Mouse (Mus musculus): Measurements from ENCODE around the gene Nlrp3. TPM values are rescaled to one million over a fixed set of nuclear protein-coding genes. Genes with fewer than 3 reads are reported as not detected.
"Not testable (repeated sequence)": the region's sequence is repeated elsewhere in the genome, so short reads cannot be mapped to it uniquely, and the experiment has no call there.

Gene Nlrp3
- total RNA-seq, 4 experiments from 2014 or later: 0.07 to 0.19 TPM; not detected in 2

GRCm38 (mm10) chr11:59531562-59531961 lies 9.8 kb upstream of the Nlrp3 start:
- no peak for DNase-seq (ENCODE audit: low spot score in 2 of 2)

GRCm38 (mm10) chr11:59537218-59538130 lies 3.9 kb upstream of the Nlrp3 start:
- no peak for DNase-seq (ENCODE audit: low spot score in 2 of 2)

- peak; percentile 39 to 45 for DNase-seq (ENCODE audit: low spot score in 2 of 2)
Observed at GRCm38 (mm10) chr11:59538387-59538786, 3.0 kb upstream of the Nlrp3 start.

GRCm38 (mm10) chr11:59540123-59540522 lies 1.2 kb upstream of the Nlrp3 start:
- no peak for DNase-seq (ENCODE audit: low spot score in 2 of 2)

DNA sequence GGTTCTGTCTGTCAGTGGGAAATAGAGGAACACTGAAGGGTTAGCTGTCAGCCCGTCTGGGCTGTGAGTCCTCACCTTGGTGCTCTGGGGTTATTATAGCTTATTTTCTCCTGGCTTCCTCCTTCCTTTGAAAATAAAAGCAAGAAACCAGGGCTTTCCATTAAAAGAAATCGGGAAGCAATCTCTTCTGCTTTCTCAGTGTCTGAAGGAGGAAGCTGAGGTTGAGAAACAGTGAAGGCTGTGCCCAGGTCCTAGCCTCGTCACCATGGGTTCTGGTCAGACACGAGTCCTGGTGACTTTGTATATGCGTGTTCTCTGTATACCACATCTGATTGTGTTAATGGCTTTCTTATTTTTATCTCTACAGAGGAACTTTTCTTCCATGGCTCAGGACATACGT lies 1.1 kb downstream of the Nlrp3 start:
- DNase-seq (ENCODE audit: low spot score in 2 of 2): no peak

DNA sequence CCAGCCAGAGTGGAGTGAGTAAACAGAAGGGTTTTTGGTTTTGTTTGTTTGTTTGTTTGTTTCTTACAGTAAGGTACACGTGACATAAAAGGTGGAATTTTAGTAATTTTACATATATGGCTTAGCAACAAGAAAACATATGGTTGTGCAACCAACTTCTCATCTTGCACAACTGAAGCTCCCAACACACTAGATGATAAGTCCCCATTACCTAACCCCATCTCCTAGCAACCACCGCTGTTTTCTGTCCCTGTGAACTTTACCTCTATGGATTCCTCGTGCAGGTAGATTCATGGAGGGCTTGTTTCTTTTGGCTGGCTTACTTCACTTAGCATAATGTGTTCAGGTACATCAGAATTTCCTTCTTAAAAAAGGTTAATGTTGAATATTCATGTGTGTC lies 2.0 kb downstream of the Nlrp3 start:
- DNase-seq (ENCODE audit: low spot score in 2 of 2): no peak

- no peak for DNase-seq (ENCODE audit: low spot score in 2 of 2)
Observed at GRCm38 (mm10) chr11:59544005-59544404, 2.6 kb downstream of the Nlrp3 start.

GRCm38 (mm10) chr11:59554127-59554526 lies 12.8 kb downstream of the Nlrp3 start:
- no peak for DNase-seq (ENCODE audit: low spot score in 2 of 2)

DNA sequence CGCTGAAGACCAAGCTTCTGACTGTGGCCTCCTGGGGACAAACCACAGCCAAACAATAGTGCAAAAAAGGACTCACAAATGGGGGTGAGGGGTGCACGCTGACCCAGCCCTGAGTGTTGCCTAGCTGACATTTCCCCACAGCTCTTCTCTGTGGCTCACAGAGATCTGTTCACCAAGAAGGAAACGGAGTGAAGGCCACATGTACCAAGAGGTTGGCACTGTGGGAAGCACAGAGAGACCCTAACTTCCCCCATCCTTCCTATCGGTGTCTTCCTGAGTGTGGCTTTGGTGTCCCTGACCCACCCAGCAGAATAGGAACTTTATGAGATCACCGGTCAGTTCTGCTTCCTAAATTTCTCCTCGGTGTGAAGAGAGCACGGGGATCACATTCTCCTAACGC lies 13.2 kb downstream of the Nlrp3 start:
- no peak for DNase-seq (ENCODE audit: low spot score in 2 of 2)

DNA sequence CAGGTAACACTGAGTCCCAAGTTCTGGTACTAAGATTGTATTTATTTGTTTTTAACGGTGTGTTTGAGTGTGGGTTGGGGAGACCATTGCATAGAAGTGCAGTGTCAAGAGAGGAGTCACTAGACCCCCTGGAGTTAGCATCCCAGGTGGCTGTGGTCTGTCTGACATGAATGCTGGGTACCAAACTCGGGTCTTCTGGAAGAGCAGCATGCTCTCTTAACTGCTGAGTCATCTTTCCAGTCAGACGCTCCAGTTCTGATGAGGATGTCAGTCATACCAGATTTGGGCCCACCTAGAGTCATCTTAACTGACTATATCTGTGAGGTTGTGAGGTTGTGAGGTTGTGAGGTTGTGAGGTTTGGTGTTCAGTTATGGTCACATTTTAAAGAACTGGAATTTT lies 19.5 kb downstream of the Nlrp3 start:
- DNase-seq (ENCODE audit: low spot score in 2 of 2): no peak

GRCm38 (mm10) chr11:59562336-59562735 lies 21.0 kb downstream of the Nlrp3 start:
- no peak for DNase-seq (ENCODE audit: low spot score in 2 of 2)

GRCm38 (mm10) chr11:59562837-59563236 lies 21.5 kb downstream of the Nlrp3 start:
- DNase-seq (ENCODE audit: low spot score in 2 of 2): no peak

DNA sequence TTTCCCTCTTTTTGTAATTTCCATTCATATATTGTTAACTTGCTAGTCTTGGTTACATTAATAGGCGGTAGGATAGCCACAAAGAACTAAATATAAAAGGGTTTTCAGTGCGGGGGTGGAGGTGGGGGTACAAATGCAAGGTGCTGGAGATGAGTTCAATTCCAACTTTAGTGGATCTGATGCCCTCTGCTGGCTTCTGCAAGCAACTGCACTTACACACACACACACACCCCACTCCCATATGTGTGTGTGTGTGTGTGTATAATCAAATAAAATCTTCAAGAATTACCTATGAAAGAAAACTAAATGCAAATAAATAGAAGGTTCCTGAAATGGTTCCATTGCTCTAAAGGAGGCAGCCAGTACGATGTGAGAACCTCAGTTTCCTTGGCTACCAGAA lies 27.9 kb downstream of the Nlrp3 start:
- no peak for DNase-seq (ENCODE audit: low spot score in 2 of 2)

- no peak for DNase-seq (ENCODE audit: low spot score in 2 of 2)
Observed at GRCm38 (mm10) chr11:59575726-59576125, 34.4 kb downstream of the Nlrp3 start.

GRCm38 (mm10) chr11:59576135-59576534 lies 34.8 kb downstream of the Nlrp3 start, which contains the start of gene Olfr222:
TSS of gene Olfr222 (minus strand) at chr11:59576235.
- not testable (repeated sequence) for DNase-seq (ENCODE audit: low spot score in 2 of 2)

DNA sequence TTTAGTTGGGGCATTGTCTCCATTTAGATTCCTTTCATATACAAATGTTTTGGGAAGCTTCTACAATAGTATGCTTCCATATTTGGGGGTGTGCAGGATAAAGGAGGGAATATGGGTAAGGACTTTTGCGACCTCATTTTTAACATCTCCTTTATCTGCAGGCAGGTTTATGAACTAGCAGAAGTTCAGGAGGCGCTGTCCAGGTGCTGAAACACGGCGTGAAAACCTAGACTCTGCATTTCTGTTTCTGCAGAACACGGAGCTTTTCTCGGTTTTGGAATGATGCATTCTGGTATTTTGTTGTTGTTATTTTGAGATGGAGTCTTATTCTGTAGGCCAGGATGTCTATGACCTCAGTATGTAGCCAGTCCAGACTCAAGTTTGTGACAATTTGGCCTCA lies 43.2 kb downstream of the Nlrp3 start:
- no peak for DNase-seq (ENCODE audit: low spot score in 2 of 2)

DNA sequence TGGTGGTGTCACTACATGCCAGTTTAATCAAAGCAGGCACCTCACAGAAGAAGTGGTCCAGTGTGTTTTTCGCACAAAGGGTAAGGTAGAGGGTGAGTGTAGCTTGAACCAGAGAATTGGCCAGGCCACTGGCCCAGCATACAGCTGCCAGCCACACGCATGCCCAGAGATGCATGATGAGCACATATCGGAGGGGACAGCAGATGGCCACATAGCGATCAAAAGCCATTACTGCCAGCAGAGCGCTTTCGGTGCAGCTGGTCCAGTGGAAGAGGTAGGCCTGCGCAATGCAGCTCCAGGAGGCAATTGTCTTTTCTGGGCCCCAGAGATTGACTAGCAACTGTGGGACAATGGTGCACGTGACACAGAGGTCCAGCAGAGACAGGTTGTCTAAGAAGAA lies 48.1 kb downstream of the Nlrp3 start:
- no peak for DNase-seq (ENCODE audit: low spot score in 2 of 2)

DNA sequence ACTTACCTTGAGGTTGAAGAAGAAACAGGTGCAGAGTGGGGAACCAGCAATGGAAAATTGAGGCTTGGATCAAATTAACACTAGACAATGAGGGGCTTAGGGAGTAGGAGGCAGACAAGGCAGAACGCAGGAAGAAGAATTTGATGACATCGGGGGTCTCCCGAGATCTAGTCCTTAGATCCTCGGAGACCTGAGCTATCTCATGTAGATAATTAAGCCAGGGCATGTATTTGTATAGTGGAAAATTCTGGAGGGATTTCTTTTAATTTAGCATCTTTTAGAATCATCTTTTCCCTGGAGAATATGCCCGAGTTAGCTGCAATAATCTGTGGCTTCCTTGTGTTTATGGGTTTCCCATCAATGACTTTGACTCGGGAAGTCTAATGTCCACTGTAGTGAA lies 51.8 kb downstream of the Nlrp3 start, which contains the start of gene Olfr223:
Olfr223 (minus strand) TSS at position 101 of the 400 bp plus-strand sequence.
- no peak for DNase-seq (ENCODE audit: low spot score in 2 of 2)

DNA sequence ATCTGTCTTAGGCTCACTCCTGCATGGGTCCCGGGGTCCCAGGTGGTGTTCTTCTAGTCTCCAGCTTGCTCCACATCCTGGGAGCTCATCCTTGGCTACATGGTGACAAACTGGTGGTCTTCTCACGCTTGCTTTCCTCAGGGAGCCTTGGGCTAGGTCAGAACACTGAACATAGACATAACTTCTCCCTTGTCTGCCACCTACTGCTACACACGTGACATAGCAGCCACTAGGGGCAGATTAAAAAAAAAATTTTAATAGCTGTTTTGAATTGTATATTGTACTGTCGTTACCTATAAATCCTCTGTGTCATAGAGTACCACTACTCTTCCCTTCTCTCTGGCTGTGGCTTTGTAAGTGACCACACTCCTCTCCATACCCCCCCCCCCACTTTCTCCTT lies 54.7 kb downstream of the Nlrp3 start:
- no peak for DNase-seq (ENCODE audit: low spot score in 2 of 2)

DNA sequence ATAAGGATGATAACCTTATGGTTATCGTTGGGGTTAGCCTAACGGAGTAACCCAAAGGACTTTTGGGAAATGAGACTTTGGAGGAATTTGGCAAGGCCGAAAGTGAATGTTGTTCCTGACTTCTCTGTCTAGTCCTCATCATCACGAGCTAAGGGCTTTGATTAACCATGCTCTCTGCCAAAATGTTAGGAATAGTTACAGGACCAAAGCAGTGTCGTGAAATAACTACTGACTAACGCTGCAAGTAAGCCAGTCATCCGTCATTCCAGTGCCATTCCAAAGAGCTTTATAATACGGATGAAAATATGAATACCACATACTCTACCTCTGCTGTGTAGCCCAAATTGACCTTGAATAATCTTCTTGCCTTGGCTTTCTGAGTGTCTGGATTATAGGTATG lies 55.6 kb downstream of the Nlrp3 start:
- no peak for DNase-seq (ENCODE audit: low spot score in 2 of 2)

DNA sequence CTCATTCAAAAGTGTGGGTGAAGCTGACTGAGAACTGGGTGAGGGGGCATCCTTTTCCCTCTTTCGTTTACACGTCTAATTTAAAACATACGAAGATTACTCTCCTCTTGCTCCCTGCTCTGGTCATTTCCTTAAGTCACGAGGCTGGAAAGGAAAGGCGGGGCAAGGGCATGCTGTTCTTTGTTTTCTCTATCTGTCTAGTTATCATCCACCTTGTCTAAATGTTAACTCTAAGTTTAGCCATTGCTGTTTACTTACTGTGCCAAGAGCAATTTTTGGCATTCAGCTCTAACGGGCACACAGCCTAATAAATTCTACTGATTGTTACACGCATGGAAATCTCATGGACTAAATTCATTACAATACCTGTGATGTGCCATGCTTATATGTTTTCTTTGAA lies 57.8 kb downstream of the Nlrp3 start:
- no peak for DNase-seq (ENCODE audit: low spot score in 2 of 2)

- no peak for DNase-seq (ENCODE audit: low spot score in 2 of 2)
Observed at GRCm38 (mm10) chr11:59600872-59601271, 59.5 kb downstream of the Nlrp3 start.

DNA sequence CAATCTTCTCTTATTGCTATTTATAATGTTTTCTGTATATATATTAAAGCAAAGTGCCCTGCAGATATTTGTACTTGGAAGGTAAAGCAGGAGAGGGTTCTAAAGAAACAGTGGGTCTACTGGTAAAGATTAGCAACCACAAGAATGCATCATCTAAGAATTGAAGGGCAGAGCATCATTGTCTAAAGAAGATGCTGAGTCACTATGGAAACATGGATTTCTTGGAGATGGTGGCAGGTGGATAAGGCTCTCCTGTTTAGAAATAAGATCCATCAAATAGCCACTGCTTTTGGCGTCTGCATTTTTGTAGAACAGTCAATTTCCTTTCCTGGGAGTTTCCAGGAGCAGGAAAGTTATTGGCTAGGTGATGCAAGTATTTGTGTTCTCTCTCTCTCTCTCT lies 60.9 kb downstream of the Nlrp3 start:
- DNase-seq (ENCODE audit: low spot score in 2 of 2): no peak
